Mouse (Mus musculus): ENCODE results near the gene Prkacb. TPM values are rescaled to one million over a fixed set of nuclear protein-coding genes. Genes with fewer than 3 reads are reported as not detected.
"Not testable (repeated sequence)": the region's sequence is repeated elsewhere in the genome, so short reads cannot be mapped to it uniquely, and the experiment has no call there.

Gene Prkacb
- total RNA-seq, 1 experiment from 2014 or later: 99.1 TPM

- ATAC-seq (replicated peaks; ENCODE audit: insufficient number of reproducible peaks, low FRiP score, low TSS enrichment, poor library complexity, severe bottlenecking): no peak
Observed at GRCm38 (mm10) chr3:146741158-146741557, 71.6 kb downstream of the Prkacb start.

GRCm38 (mm10) chr3:146736186-146736585 is 76.6 kb downstream of the Prkacb start:
- ATAC-seq (replicated peaks; ENCODE audit: insufficient number of reproducible peaks, low FRiP score, low TSS enrichment, poor library complexity, severe bottlenecking): not testable (repeated sequence)

- ATAC-seq (replicated peaks; ENCODE audit: insufficient number of reproducible peaks, low FRiP score, low TSS enrichment, poor library complexity, severe bottlenecking): no peak
Observed at GRCm38 (mm10) chr3:146735657-146736056, 77.1 kb downstream of the Prkacb start.

- no peak for ATAC-seq (replicated peaks; ENCODE audit: insufficient number of reproducible peaks, low FRiP score, low TSS enrichment, poor library complexity, severe bottlenecking)
Observed at GRCm38 (mm10) chr3:146734907-146735629, 77.7 kb downstream of the Prkacb start.

GRCm38 (mm10) chr3:146731499-146731898 is 81.3 kb downstream of the Prkacb start:
- ATAC-seq (replicated peaks; ENCODE audit: insufficient number of reproducible peaks, low FRiP score, low TSS enrichment, poor library complexity, severe bottlenecking): no peak

- ATAC-seq (replicated peaks; ENCODE audit: insufficient number of reproducible peaks, low FRiP score, low TSS enrichment, poor library complexity, severe bottlenecking): no peak
Observed at GRCm38 (mm10) chr3:146723037-146723436, 89.8 kb downstream of the Prkacb start.

GRCm38 (mm10) chr3:146719696-146720095 is 93.1 kb downstream of the Prkacb start:
- no peak for ATAC-seq (replicated peaks; ENCODE audit: insufficient number of reproducible peaks, low FRiP score, low TSS enrichment, poor library complexity, severe bottlenecking)

- no peak for ATAC-seq (replicated peaks; ENCODE audit: insufficient number of reproducible peaks, low FRiP score, low TSS enrichment, poor library complexity, severe bottlenecking)
Observed at GRCm38 (mm10) chr3:146718251-146718650, 94.5 kb downstream of the Prkacb start.

GRCm38 (mm10) chr3:146712305-146712704 is 100.5 kb downstream of the Prkacb start:
- no peak for ATAC-seq (replicated peaks; ENCODE audit: insufficient number of reproducible peaks, low FRiP score, low TSS enrichment, poor library complexity, severe bottlenecking)

GRCm38 (mm10) chr3:146711559-146711958 is 101.2 kb downstream of the Prkacb start:
- no peak for ATAC-seq (replicated peaks; ENCODE audit: insufficient number of reproducible peaks, low FRiP score, low TSS enrichment, poor library complexity, severe bottlenecking)

GRCm38 (mm10) chr3:146711084-146711483 is 101.7 kb downstream of the Prkacb start:
- no peak for ATAC-seq (replicated peaks; ENCODE audit: insufficient number of reproducible peaks, low FRiP score, low TSS enrichment, poor library complexity, severe bottlenecking)

- ATAC-seq (replicated peaks; ENCODE audit: insufficient number of reproducible peaks, low FRiP score, low TSS enrichment, poor library complexity, severe bottlenecking): no peak
Observed at GRCm38 (mm10) chr3:146709086-146709485, 103.7 kb downstream of the Prkacb start.

GRCm38 (mm10) chr3:146708381-146708780 is 104.4 kb downstream of the Prkacb start:
- ATAC-seq (replicated peaks; ENCODE audit: insufficient number of reproducible peaks, low FRiP score, low TSS enrichment, poor library complexity, severe bottlenecking): no peak

GRCm38 (mm10) chr3:146704099-146704498 is 108.7 kb downstream of the Prkacb start:
- ATAC-seq (replicated peaks; ENCODE audit: insufficient number of reproducible peaks, low FRiP score, low TSS enrichment, poor library complexity, severe bottlenecking): no peak

GRCm38 (mm10) chr3:146700051-146700450 is 112.7 kb downstream of the Prkacb start:
- ATAC-seq (replicated peaks; ENCODE audit: insufficient number of reproducible peaks, low FRiP score, low TSS enrichment, poor library complexity, severe bottlenecking): no peak

GRCm38 (mm10) chr3:146698982-146699381 is 113.8 kb downstream of the Prkacb start:
- ATAC-seq (replicated peaks; ENCODE audit: insufficient number of reproducible peaks, low FRiP score, low TSS enrichment, poor library complexity, severe bottlenecking): no peak

GRCm38 (mm10) chr3:146692547-146692946 is 120.2 kb downstream of the Prkacb start:
- ATAC-seq (replicated peaks; ENCODE audit: insufficient number of reproducible peaks, low FRiP score, low TSS enrichment, poor library complexity, severe bottlenecking): no peak

GRCm38 (mm10) chr3:146687121-146687725 is 125.6 kb downstream of the Prkacb start:
- no peak for ATAC-seq (replicated peaks; ENCODE audit: insufficient number of reproducible peaks, low FRiP score, low TSS enrichment, poor library complexity, severe bottlenecking)

- ATAC-seq (replicated peaks; ENCODE audit: insufficient number of reproducible peaks, low FRiP score, low TSS enrichment, poor library complexity, severe bottlenecking): peak; percentile 86
Observed at GRCm38 (mm10) chr3:146686428-146686827, 126.4 kb downstream of the Prkacb start.
